Comparison of ENCODE assay signal across 10 mouse cellular contexts in genomic region chr13:54797356-54797755, GRCm38 (mm10). TPM values are rescaled to one million over a fixed set of nuclear protein-coding genes. Genes with fewer than 3 reads are reported as not detected.
A peak's percentile ranks its signal among the peaks of the same experiment; 100 is the strongest.
DNase-seq lines count a peak whose midpoint lies in the region; ATAC-seq and TF ChIP-seq lines count a peak whose summit lies in the region.
"Had no signal": no experiment of that assay in that cellular context is flagged by ENCODE, and none has a peak within 500 bp of the region (broad histone marks: within the 10 kb centered on the region; RNA-seq: fewer than 3 reads in every experiment).

No protein-coding gene starts in this region.

- 0 out of 2 replicates have a peak, but pooled peaks have one; percentile 53 for ATAC-seq in erythroblast, adult 5-6 weeks (replicated peaks; ENCODE audit: low FRiP score, poor library complexity, severe bottlenecking)
- ATAC-seq in megakaryocyte progenitor cell, adult 5-6 weeks (replicated peaks; ENCODE audit: poor library complexity): peak; percentile 60; the same call in 1 of the 2 replicates

- no peak for TF ChIP-seq POLR2A in MEL (IDR thresholded peaks at IDR 0.05; ENCODE audit: control insufficient read depth in 1 of 2, insufficient read depth in 1 of 2, low read depth in 1 of 2, low read length in 2 of 2, poor library complexity in 1 of 2)

- no peaks in the 10 kb centered on the region for H3K79me2 ChIP-seq in MEL (ENCODE audit: control insufficient read depth, insufficient read depth, low read length, poor library complexity)

- peak; percentile 83 for TF ChIP-seq RAD21 in MEL (IDR thresholded peaks at IDR 0.05; ENCODE audit: low read depth, low read length)

- no peak overlapping the region for H3K4me3 ChIP-seq in left cerebral cortex, adult 2 months
- H3K4me3 ChIP-seq in MEL (ENCODE audit: control insufficient read depth in 1 of 2, insufficient read depth in 1 of 2, low read depth in 2 of 2, low read length in 2 of 2): no peak overlapping the region
- H3K4me3 ChIP-seq: heart, embryonic 13.5 days; lung, embryonic 15.5 days had no signal

- no peaks in the 10 kb centered on the region for H3K9me3 ChIP-seq in MEL (replicated peaks; ENCODE audit: insufficient read depth, low read length)
- H3K9me3 ChIP-seq: heart, embryonic 13.5 days; lung, embryonic 15.5 days had no signal

- peak; percentile 93 for TF ChIP-seq CTCF in left cerebral cortex, adult 2 months (IDR thresholded peaks at IDR 0.05)
- TF ChIP-seq CTCF in MEL (IDR thresholded peaks at IDR 0.05 in 2 of 3, conservative IDR thresholded peaks at IDR 0.05 in 1 of 3; ENCODE audit: control insufficient read depth in 1 of 3, insufficient read depth in 1 of 3, low read depth in 2 of 3, low read length in 3 of 3, poor library complexity in 1 of 3, severe bottlenecking in 1 of 3): peak; percentile 66 to 99 (median 89)

- DNase-seq in adrenal gland, postnatal 36 days: peak; percentile 32 to 34
- DNase-seq in adrenal gland, postnatal 25 days: no peak
- DNase-seq in left cerebral cortex, adult 2 months (ENCODE audit: extremely low spot score in 1 of 2, low spot score in 2 of 2): peak; percentile 44 to 51
- DNase-seq in left cerebral cortex, adult 11 months (ENCODE audit: low spot score): no peak
- DNase-seq in MEL (ENCODE audit: low read depth, low spot score): peak; percentile 64
- DNase-seq in frontal cortex, postnatal 10 days (ENCODE audit: low spot score in 2 of 2): no peak

- H3K9ac ChIP-seq in MEL (ENCODE audit: control insufficient read depth, low read depth, low read length, poor library complexity, severe bottlenecking): no peak overlapping the region
- H3K9ac ChIP-seq: heart, embryonic 13.5 days; lung, embryonic 15.5 days had no signal

- peaks cover 2 to 15% of the 10 kb centered on the region in 2 experiments; a peak in 3 of 4 replicates for H3K4me1 ChIP-seq in MEL (ENCODE audit: control insufficient read depth in 1 of 2, insufficient read depth in 2 of 2, low read length in 2 of 2)
- H3K4me1 ChIP-seq: lung, embryonic 15.5 days had no signal

- intact Hi-C loops in left cerebral cortex, adult 2 months (cut with DNase I): loop anchor here (2.0 to 5.0 kb wide), 2 partner anchors 81 to 205 kb away; no protein-coding TSS in a partner anchor

- no peaks in the 10 kb centered on the region for H3K36me3 ChIP-seq in MEL (ENCODE audit: control insufficient read depth in 1 of 2, insufficient read depth in 2 of 2, low read length in 2 of 2)
- H3K36me3 ChIP-seq: heart, embryonic 13.5 days; lung, embryonic 15.5 days had no signal

- no peaks in the 10 kb centered on the region for H3K27me3 ChIP-seq in MEL (ENCODE audit: control insufficient read depth in 1 of 2, insufficient read depth in 2 of 2, low read length in 2 of 2)
- H3K27me3 ChIP-seq: lung, embryonic 15.5 days had no signal

- no peak for TF ChIP-seq EP300 in MEL (IDR thresholded peaks at IDR 0.05; ENCODE audit: low read depth in 1 of 2, low read length in 2 of 2)

- H3K27ac ChIP-seq in left cerebral cortex, adult 2 months: peak overlapping the region; percentile 84
- H3K27ac ChIP-seq in MEL (ENCODE audit: control insufficient read depth, low read depth, low read length): no peak overlapping the region
- H3K27ac ChIP-seq: heart, embryonic 13.5 days; lung, embryonic 15.5 days had no signal

TF ChIP-seq in MEL, 35 proteins besides CTCF, POLR2A, EP300 and RAD21 (continues in another document):
- TF ChIP-seq ETS1 (IDR thresholded peaks at IDR 0.05; ENCODE audit: low read depth, low read length): no peak
- TF ChIP-seq MAZ (IDR thresholded peaks at IDR 0.05; ENCODE audit: low read depth, low read length): no peak
- no peak for TF ChIP-seq KAT2A (conservative IDR thresholded peaks at IDR 0.05; ENCODE audit: low read depth, low read length)
- TF ChIP-seq RCOR1 (IDR thresholded peaks at IDR 0.05; ENCODE audit: low read depth, low read length): no peak
- TF ChIP-seq SIN3A (IDR thresholded peaks at IDR 0.05; ENCODE audit: low read length): 0 out of 2 replicates have a peak, but pooled peaks have one; percentile 25
- peak; percentile 56 for TF ChIP-seq ZNF384 (IDR thresholded peaks at IDR 0.05; ENCODE audit: low read depth, low read length)
- TF ChIP-seq USF2 (IDR thresholded peaks at IDR 0.05; ENCODE audit: borderline replicate concordance in 1 of 2, insufficient read depth in 1 of 2, low read depth in 1 of 2, low read length in 2 of 2): no peak
- no peak for TF ChIP-seq MXI1 (IDR thresholded peaks at IDR 0.05; ENCODE audit: low read depth, low read length)
- TF ChIP-seq TCF12 (IDR thresholded peaks at IDR 0.05; ENCODE audit: low read depth, low read length): no peak
- TF ChIP-seq CHD2 (IDR thresholded peaks at IDR 0.05; ENCODE audit: low read length): no peak
- no peak for TF ChIP-seq POLR2AphosphoS5 (IDR thresholded peaks at IDR 0.05; ENCODE audit: borderline replicate concordance, low read depth, low read length)
- TF ChIP-seq ELF1 (IDR thresholded peaks at IDR 0.05; ENCODE audit: low read depth, low read length): no peak
- peak; percentile 73 for TF ChIP-seq SMC3 (IDR thresholded peaks at IDR 0.05; ENCODE audit: low read depth, low read length)
- no peak for TF ChIP-seq NRF1 (IDR thresholded peaks at IDR 0.05; ENCODE audit: insufficient read depth, low read depth, low read length, poor library complexity, severe bottlenecking)
- no peak for TF ChIP-seq BHLHE40 (IDR thresholded peaks at IDR 0.05; ENCODE audit: borderline replicate concordance, low read depth, low read length)
- TF ChIP-seq NELFE (IDR thresholded peaks at IDR 0.05; ENCODE audit: low read depth, low read length): no peak
- TF ChIP-seq E2F4 (IDR thresholded peaks at IDR 0.05; ENCODE audit: borderline replicate concordance, low read depth, low read length): no peak
- no peak for TF ChIP-seq USF1 (IDR thresholded peaks at IDR 0.05; ENCODE audit: low read depth, low read length)
- no peak for TF ChIP-seq ZMIZ1 (IDR thresholded peaks at IDR 0.05; ENCODE audit: low read depth, low read length)
- no peak for TF ChIP-seq ZKSCAN1 (IDR thresholded peaks at IDR 0.05; ENCODE audit: low read depth, low read length)
- peak; percentile 61 for TF ChIP-seq ZC3H11A (IDR thresholded peaks at IDR 0.05; ENCODE audit: low read depth, low read length)
- no peak for TF ChIP-seq GABPA (IDR thresholded peaks at IDR 0.05; ENCODE audit: low read depth, low read length)
- no peak for TF ChIP-seq JUND (IDR thresholded peaks at IDR 0.05; ENCODE audit: low read depth, low read length)
- no peak for TF ChIP-seq MYC (IDR thresholded peaks at IDR 0.05; ENCODE audit: low read depth, low read length)
- TF ChIP-seq MEF2A (IDR thresholded peaks at IDR 0.05; ENCODE audit: extremely low read depth, insufficient replicate concordance, low read depth, low read length, poor library complexity, severe bottlenecking): no peak
- no peak for TF ChIP-seq POLR2AphosphoS2 (IDR thresholded peaks at IDR 0.05; ENCODE audit: low read length)
- TF ChIP-seq UBTF (IDR thresholded peaks at IDR 0.05; ENCODE audit: borderline replicate concordance, insufficient read depth, low read depth, low read length): no peak

RNA-seq across cellular contexts. Expression of gene Tspan17, which starts 8.2 kb away (rescaled TPM):
- 10 to 100 TPM; 24.0 to 33.4 TPM for total RNA-seq in adrenal gland, postnatal 36 days (2021)
- 30.1 and 39.5 TPM in 2 replicates for total RNA-seq in adrenal gland, postnatal 25 days (2021)
- 10 to 100 TPM; 91.7 to 95.3 TPM for total RNA-seq in left cerebral cortex, adult 2 months (2021)
- 3.3 and 4.1 TPM in 2 replicates for total RNA-seq in MEL (2012; rRNA removed)
- 10 to 100 TPM in 1 of 2 experiments, not detected in 1; 23.0 TPM for polyA plus RNA-seq in MEL (2012; ENCODE audit: insufficient read depth in 1 of 2, insufficient read length in 2 of 2, low read depth in 1 of 2, low replicate concordance in 2 of 2, missing spikeins in 1 of 2)
- total RNA-seq in erythroblast, adult 5-6 weeks (2015; ENCODE audit: low replicate concordance): 2.5 TPM in 1 of 2 replicates, not detected in the other
- 1.0 TPM in 1 of 2 replicates, not detected in the other for total RNA-seq in erythroblast, adult 5-6 weeks (2017; ENCODE audit: low replicate concordance)
- 0.30 and 0.73 TPM in 2 replicates for total RNA-seq in megakaryocyte progenitor cell, adult 5-6 weeks (2015)
- total RNA-seq in megakaryocyte progenitor cell, adult 5-6 weeks (2017): 0.71 and 3.0 TPM in 2 replicates

RNA-seq across cellular contexts. Expression of gene Eif4e1b, which starts 13.6 kb away (rescaled TPM):
- total RNA-seq in adrenal gland, postnatal 36 days (2021): not detected
- not detected in 2 replicates for total RNA-seq in adrenal gland, postnatal 25 days (2021)
- total RNA-seq in left cerebral cortex, adult 2 months (2021): not detected
- total RNA-seq in MEL (2012; rRNA removed): not detected in 2 replicates
- polyA plus RNA-seq in MEL (2012; ENCODE audit: insufficient read depth in 1 of 2, insufficient read length in 2 of 2, low read depth in 1 of 2, low replicate concordance in 2 of 2, missing spikeins in 1 of 2): not detected
- not detected in 2 replicates for total RNA-seq in erythroblast, adult 5-6 weeks (2015; ENCODE audit: low replicate concordance)
- not detected in 2 replicates for total RNA-seq in erythroblast, adult 5-6 weeks (2017; ENCODE audit: low replicate concordance)
- not detected in 2 replicates for total RNA-seq in megakaryocyte progenitor cell, adult 5-6 weeks (2015)
- total RNA-seq in megakaryocyte progenitor cell, adult 5-6 weeks (2017): not detected in 2 replicates
- polyA plus RNA-seq: heart, embryonic 13.5 days; lung, embryonic 15.5 days had no signal

RNA-seq across cellular contexts. Expression of gene Sncb, which starts 31.0 kb away (rescaled TPM):
- 1 to 10 TPM; 1.1 to 1.9 TPM for total RNA-seq in adrenal gland, postnatal 36 days (2021)
- 0.91 and 1.6 TPM in 2 replicates for total RNA-seq in adrenal gland, postnatal 25 days (2021)
- 100 to 1,000 TPM; 869 to 881 TPM for total RNA-seq in left cerebral cortex, adult 2 months (2021)
- not detected in 2 replicates for total RNA-seq in MEL (2012; rRNA removed)
- not detected for polyA plus RNA-seq in MEL (2012; ENCODE audit: insufficient read depth in 1 of 2, insufficient read length in 2 of 2, low read depth in 1 of 2, low replicate concordance in 2 of 2, missing spikeins in 1 of 2)
- not detected in 2 replicates for total RNA-seq in erythroblast, adult 5-6 weeks (2015; ENCODE audit: low replicate concordance)
- total RNA-seq in erythroblast, adult 5-6 weeks (2017; ENCODE audit: low replicate concordance): not detected in 2 replicates
- not detected in 2 replicates for total RNA-seq in megakaryocyte progenitor cell, adult 5-6 weeks (2015)
- not detected in 2 replicates for total RNA-seq in megakaryocyte progenitor cell, adult 5-6 weeks (2017)
- polyA plus RNA-seq: heart, embryonic 13.5 days had no signal

RNA-seq across cellular contexts. Expression of gene Gprin1, which starts 47.7 kb away (rescaled TPM):
- total RNA-seq in adrenal gland, postnatal 36 days (2021): 1 to 10 TPM; 2.9 to 3.1 TPM
- total RNA-seq in adrenal gland, postnatal 25 days (2021): 3.9 and 4.1 TPM in 2 replicates
- 100 to 1,000 TPM; 128 to 130 TPM for total RNA-seq in left cerebral cortex, adult 2 months (2021)
- total RNA-seq in MEL (2012; rRNA removed): not detected in 2 replicates
- polyA plus RNA-seq in MEL (2012; ENCODE audit: insufficient read depth in 1 of 2, insufficient read length in 2 of 2, low read depth in 1 of 2, low replicate concordance in 2 of 2, missing spikeins in 1 of 2): not detected
- not detected in 2 replicates for total RNA-seq in erythroblast, adult 5-6 weeks (2015; ENCODE audit: low replicate concordance)
- not detected in 2 replicates for total RNA-seq in erythroblast, adult 5-6 weeks (2017; ENCODE audit: low replicate concordance)
- not detected in 2 replicates for total RNA-seq in megakaryocyte progenitor cell, adult 5-6 weeks (2015)
- not detected in 2 replicates for total RNA-seq in megakaryocyte progenitor cell, adult 5-6 weeks (2017)
- polyA plus RNA-seq: heart, embryonic 13.5 days had no signal

Comparison
In these comparisons a context has a peak if more than half of its experiments do, and no peak if none do; other contexts are left out.
1. DNase-seq: peak in adrenal gland, postnatal 36 days (2 of 2), left cerebral cortex, adult 2 months (2 of 2) and MEL (single experiment); none in adrenal gland, postnatal 25 days (single experiment), left cerebral cortex, adult 11 months (single experiment) and frontal cortex, postnatal 10 days (0 of 2).
2. RNA of gene Sncb, which starts 31.0 kb away (total RNA-seq): 869 to 881 TPM in left cerebral cortex, adult 2 months; 1.1 to 1.9 TPM in adrenal gland, postnatal 36 days, 0.91 to 1.6 TPM in adrenal gland, postnatal 25 days, not detected in MEL, not detected in erythroblast, adult 5-6 weeks and not detected in megakaryocyte progenitor cell, adult 5-6 weeks; every median in the first group is over 100 times any median in the second.